Mouse (Mus musculus) lung, postnatal 0 days (tissue): ENCODE results near the gene Lztfl1.

Experiments
- CTCF ChIP-seq: IDR thresholded peaks from 2 replicates; pipeline ENCODE4 v1.5.1; 2016; ENCODE audit warnings: antibody characterized with exemption, mild to moderate bottlenecking
- EP300 ChIP-seq: IDR thresholded peaks from 2 replicates; pipeline ENCODE4 v1.6.1; 2016; ENCODE audit warnings: antibody characterized with exemption, mild to moderate bottlenecking, control low read depth

GRCm38 (mm10) chr9:123754333-123754732 lies 36.8 kb upstream of the Lztfl1 start:
- no peak for TF ChIP-seq EP300
- TF ChIP-seq CTCF, result no peak
